Mouse (Mus musculus): ENCODE measurements around the gene Aggf1.
"Not testable (repeated sequence)": the region's sequence is repeated elsewhere in the genome, so short reads cannot be mapped to it uniquely, and the experiment has no call there.

Aggf1 gene

DNA sequence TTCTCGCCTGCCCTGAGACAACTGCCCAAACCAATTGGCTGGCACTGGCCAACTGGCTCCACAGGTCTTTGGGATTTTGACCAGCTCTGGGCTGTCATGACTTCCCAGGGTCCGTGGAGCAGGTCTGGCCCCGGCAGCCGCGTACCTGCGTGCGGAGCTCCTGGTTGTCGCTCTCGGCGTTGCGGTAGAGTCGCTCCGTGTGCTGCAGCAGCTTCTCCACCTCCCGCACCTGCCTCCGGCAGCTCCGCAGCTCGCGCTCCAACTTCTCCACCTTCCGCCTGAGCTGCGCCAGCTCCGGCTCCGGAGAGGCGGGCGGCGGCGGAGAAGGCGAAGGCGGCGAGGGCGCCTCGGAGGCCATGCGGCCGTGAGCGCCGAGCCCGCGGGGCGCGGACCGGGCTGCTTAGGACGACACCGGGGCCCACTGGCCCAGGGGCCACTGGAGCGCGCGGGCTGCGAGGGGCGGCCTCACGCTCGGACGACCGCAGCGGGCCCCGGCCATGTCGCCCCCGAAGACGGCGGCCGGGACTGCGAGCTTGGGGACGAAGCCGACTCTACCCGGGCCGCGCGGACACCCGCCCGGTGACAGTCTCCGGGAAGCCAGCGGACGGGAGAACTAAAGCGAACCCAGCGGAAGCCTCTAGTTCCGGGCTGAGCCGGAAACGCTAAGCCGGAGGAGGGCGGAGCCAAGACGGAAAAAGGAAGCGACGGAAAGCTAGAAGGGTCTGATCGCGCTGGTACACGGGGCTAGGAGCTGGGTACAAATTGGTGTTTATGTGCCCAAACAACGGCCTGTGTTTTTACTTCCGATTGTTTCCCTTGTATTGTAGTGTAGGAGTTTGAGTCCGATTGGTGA, at the start of gene Aggf1:
Gene Aggf1, minus strand, starts transcription at position 652 of the 853 bp plus-strand sequence.
- DNase-seq = peak; percentile 91

GRCm38 (mm10) chr13:95424932-95425331, 49.8 kb upstream of the Aggf1 start:
- DNase-seq = no peak

- peak; percentile 43 to 48 for DNase-seq
These were observed 44.1 kb upstream of the Aggf1 start for GRCm38 (mm10) chr13:95419204-95419749.

DNA sequence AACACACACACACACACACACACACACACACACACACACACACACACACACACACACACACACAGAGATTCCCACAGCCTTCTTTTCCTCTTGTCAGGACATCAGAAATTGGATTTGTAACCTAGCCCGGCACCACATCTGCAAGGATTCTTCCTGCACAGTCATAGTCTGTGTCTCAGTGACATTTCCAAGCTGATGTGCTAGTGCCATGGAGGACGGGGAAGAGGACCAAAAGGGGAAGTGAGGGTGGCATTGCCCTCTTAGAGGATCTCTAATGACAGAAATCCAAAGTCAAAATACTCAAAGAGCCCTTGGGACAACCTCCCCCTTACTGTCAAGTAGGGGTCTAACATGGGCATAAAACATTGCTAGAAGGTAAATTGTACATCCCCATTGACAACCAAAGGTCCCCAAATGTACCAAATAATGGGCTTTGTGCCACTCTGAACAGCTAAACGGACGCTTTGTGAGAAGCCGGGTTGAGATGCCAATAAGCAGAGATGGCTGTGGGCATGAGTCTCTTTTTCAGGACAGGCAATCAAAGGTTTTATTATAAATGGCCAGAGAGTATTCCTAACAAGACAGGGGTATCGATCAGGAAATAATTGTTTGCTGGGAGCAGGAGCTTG, 43.5 kb upstream of the Aggf1 start:
- no peak for DNase-seq

DNA sequence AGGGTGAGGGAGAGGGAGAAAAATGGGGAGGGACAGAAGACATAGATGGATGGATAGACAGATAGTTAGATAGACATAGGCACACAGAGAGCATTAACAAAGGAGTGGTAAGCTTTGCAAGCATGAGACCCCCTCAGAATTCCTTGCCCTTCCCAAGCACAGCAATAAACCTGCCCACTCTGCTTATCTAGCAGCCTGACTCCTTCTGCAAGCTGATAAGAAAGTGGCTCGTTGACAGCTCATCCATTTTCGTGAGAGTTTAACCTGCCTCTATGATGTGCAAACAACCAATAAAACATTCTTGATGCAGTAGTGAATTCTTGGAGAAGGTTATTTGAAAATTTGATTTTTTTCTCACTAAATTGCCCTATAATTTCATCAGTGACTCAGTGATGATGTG, 37.1 kb upstream of the Aggf1 start:
- no peak for DNase-seq

GRCm38 (mm10) chr13:95393242-95393641, 18.1 kb upstream of the Aggf1 start:
- no peak for DNase-seq

GRCm38 (mm10) chr13:95389866-95390865, 15.0 kb upstream of the Aggf1 start:
- peak; percentile 80 to 81 for DNase-seq

- DNase-seq = no peak
These were observed 13.1 kb upstream of the Aggf1 start for GRCm38 (mm10) chr13:95388226-95388625.

DNA sequence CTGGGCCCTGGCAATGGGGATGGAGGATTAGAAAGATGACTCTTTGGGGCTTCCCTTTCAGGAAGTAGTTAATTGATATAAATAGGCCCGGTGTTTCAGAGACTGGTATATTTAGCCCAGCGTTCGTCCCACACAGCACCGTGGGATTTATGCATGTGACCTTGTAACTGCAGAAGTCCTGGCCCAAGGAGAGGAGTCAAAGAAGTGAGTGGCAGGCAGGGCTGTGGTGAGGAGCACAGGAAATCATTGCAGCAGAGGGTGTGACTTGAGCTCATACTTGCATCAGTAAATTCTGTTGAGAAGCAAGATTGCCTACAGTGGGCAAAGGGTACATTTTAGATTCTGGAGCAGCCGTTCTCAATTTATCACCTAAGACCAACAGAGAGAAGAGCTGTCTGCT, 7.3 kb upstream of the Aggf1 start:
- no peak for DNase-seq

- no peak for DNase-seq
These were observed 3.5 kb upstream of the Aggf1 start for GRCm38 (mm10) chr13:95378696-95379095.

- DNase-seq = not testable (repeated sequence)
These were observed 1.6 kb upstream of the Aggf1 start for GRCm38 (mm10) chr13:95376689-95377289.

- DNase-seq = no peak
These were observed 382 bp upstream of the Aggf1 start for GRCm38 (mm10) chr13:95375554-95375914.

- no peak for DNase-seq
These were observed 8.8 kb downstream of the Aggf1 start for GRCm38 (mm10) chr13:95366356-95366755.

DNA sequence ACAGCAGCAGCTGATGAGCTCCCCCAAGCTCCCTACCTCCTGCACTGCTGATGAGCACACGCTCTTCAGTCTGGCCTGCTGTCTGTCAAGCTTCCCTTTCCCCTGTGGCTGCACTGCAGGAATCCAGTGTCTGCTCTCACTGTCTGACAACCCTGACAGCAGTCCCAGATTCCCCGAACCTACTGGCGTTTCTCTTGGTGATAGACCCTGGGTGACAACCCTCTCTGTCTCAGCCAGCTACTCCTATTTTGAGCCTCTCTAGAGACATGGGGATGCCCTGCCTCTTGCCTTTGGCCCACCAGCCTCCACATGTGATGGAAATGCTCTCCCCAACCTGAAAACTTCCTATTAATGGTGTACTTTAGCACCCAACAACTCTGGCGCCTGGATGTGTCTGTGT, 11.7 kb downstream of the Aggf1 start:
- no peak for DNase-seq

GRCm38 (mm10) chr13:95358223-95358622, 16.9 kb downstream of the Aggf1 start:
- DNase-seq = no peak

DNA sequence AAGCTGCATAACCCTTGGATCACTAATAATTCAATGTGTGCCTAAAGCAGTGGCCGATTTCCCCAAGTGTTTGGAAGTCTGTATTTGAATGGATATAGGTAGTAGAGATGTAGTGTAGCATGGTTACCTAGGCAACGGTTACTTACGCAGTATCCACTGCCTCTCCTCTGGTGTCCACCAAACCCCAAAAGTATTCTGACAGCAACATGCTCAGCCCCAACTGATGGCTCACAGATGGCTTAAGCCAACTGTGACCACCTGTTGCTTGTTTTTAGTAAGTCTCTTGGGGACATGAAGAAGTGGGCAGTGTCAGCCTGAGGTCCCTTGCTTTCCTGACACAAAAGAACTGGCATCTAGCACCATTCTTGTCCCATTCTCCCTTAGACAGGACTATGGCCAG, 26.7 kb downstream of the Aggf1 start:
- DNase-seq = no peak

GRCm38 (mm10) chr13:95347018-95347696, 28.0 kb downstream of the Aggf1 start:
- peak; percentile 78 to 79 for DNase-seq

GRCm38 (mm10) chr13:95345869-95346268, 29.3 kb downstream of the Aggf1 start:
- DNase-seq = no peak

DNA sequence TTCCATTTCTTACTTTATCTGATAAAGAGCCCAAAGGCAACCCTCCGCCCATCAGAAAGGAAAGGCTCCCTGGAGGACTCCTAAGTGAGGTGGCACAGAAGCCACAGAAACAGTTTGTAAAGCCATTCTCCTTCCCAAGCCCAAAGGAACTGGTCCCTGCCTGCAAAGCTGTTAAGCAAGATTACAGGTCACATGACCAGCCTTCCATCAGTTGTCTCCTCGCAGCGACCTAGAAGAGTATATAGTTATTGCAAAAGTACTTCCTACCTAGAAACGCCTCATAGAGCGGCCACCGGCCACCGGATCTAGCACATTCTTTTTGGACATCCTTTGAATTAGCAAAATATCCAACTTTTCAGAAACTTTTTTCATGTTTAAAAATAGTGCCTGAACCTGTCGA, 31.7 kb downstream of the Aggf1 start:
- no peak for DNase-seq

- DNase-seq = no peak
These were observed 39.0 kb downstream of the Aggf1 start for GRCm38 (mm10) chr13:95336122-95336677.
